Mouse (Mus musculus) cerebellum, adult 18-20 months (tissue): ENCODE data around the gene Fkbp1b.
"Not testable (repeated sequence)": the region's sequence is repeated elsewhere in the genome, so short reads cannot be mapped to it uniquely, and the experiment has no call there.

Experiments used
- DNase-seq, 2 experiments: peaks; one replicate each; pipeline ENCODE4 v3.0.0; 2021

The Fkbp1b gene

GRCm38 (mm10) chr12:4841392-4841887 lies at the start of gene Fkbp1b:
Gene Fkbp1b, minus strand, starts transcription at chr12:4841591.
- peak; percentile 72 to 76 for DNase-seq

- DNase-seq: no peak
These were observed 48.5 kb upstream of the Fkbp1b start for GRCm38 (mm10) chr12:4889891-4890290.

- no peak for DNase-seq
These were observed 47.9 kb upstream of the Fkbp1b start for GRCm38 (mm10) chr12:4889251-4889650.

- no peak for DNase-seq
These were observed 47.3 kb upstream of the Fkbp1b start for GRCm38 (mm10) chr12:4888739-4889138.

- not testable (repeated sequence) for DNase-seq
These were observed 45.2 kb upstream of the Fkbp1b start for GRCm38 (mm10) chr12:4886581-4886980.

- no peak for DNase-seq
These were observed 43.7 kb upstream of the Fkbp1b start for GRCm38 (mm10) chr12:4885062-4885461.

- DNase-seq: no peak
These were observed 40.7 kb upstream of the Fkbp1b start for GRCm38 (mm10) chr12:4882086-4882485.

- DNase-seq: no peak
These were observed 37.7 kb upstream of the Fkbp1b start for GRCm38 (mm10) chr12:4879048-4879447.

- no peak for DNase-seq
These were observed 36.9 kb upstream of the Fkbp1b start for GRCm38 (mm10) chr12:4878296-4878783.

- DNase-seq: no peak
These were observed 34.2 kb upstream of the Fkbp1b start for GRCm38 (mm10) chr12:4875623-4876022.

GRCm38 (mm10) chr12:4874161-4874927 lies 33.0 kb upstream of the Fkbp1b start, which contains the start of gene Mfsd2b:
Gene Mfsd2b, minus strand, starts transcription at chr12:4874359.
- DNase-seq: peak; percentile 46 to 57

- no peak for DNase-seq
These were observed 32.1 kb upstream of the Fkbp1b start for GRCm38 (mm10) chr12:4873531-4873930.

- no peak for DNase-seq
These were observed 31.6 kb upstream of the Fkbp1b start for GRCm38 (mm10) chr12:4872983-4873477.

GRCm38 (mm10) chr12:4872273-4872672 lies 30.9 kb upstream of the Fkbp1b start:
- no peak for DNase-seq

GRCm38 (mm10) chr12:4871260-4871659 lies 29.9 kb upstream of the Fkbp1b start:
- no peak for DNase-seq

GRCm38 (mm10) chr12:4868924-4869323 lies 27.5 kb upstream of the Fkbp1b start:
- DNase-seq: no peak

GRCm38 (mm10) chr12:4864338-4864690 lies 22.9 kb upstream of the Fkbp1b start:
- DNase-seq: no peak

- DNase-seq: peak; percentile 25 to 35
These were observed 22.4 kb upstream of the Fkbp1b start for GRCm38 (mm10) chr12:4863654-4864337.

- no peak for DNase-seq
These were observed 21.3 kb upstream of the Fkbp1b start for GRCm38 (mm10) chr12:4862672-4863071.

GRCm38 (mm10) chr12:4859241-4859914 lies 18.0 kb upstream of the Fkbp1b start:
- DNase-seq: no peak

GRCm38 (mm10) chr12:4856834-4857233 lies 15.4 kb upstream of the Fkbp1b start:
- DNase-seq: no peak

- DNase-seq: no peak
These were observed 14.8 kb upstream of the Fkbp1b start for GRCm38 (mm10) chr12:4856160-4856559.

GRCm38 (mm10) chr12:4843741-4844140 lies 2.4 kb upstream of the Fkbp1b start:
- DNase-seq: peak; percentile 29 to 49
